Mouse (Mus musculus) myocyte (in vitro differentiated cells): ENCODE measurements around the gene Ergic1.

Source experiments
- CEBPB ChIP-seq: IDR thresholded peaks from 2 replicates; pipeline ENCODE4 v1.6.1; 2011; ENCODE audit warnings: mild to moderate bottlenecking, moderate library complexity; ENCODE audit not compliant: poor library complexity, insufficient read depth, severe bottlenecking
- MAX ChIP-seq: IDR thresholded peaks from one replicate; pipeline ENCODE4 v1.6.1; 2011; ENCODE audit warnings: low read depth, mild to moderate bottlenecking, control low read depth
- MYOD1 ChIP-seq, 3 experiments: IDR thresholded peaks; one replicate each; pipeline ENCODE4 v1.6.1; 2011; ENCODE audit warnings: control low read depth in 2 of 3, low read depth in 2 of 3, mild to moderate bottlenecking in 2 of 3, moderate library complexity in 1 of 3; ENCODE audit not compliant: insufficient read length in 2 of 3, control insufficient read depth in 1 of 3
- MYOG ChIP-seq, 3 experiments: IDR thresholded peaks; one replicate each; pipeline ENCODE4 v1.6.1; 2011; ENCODE audit warnings: control low read depth in 2 of 3, low read depth in 2 of 3, mild to moderate bottlenecking in 2 of 3; ENCODE audit not compliant: insufficient read length in 2 of 3, control insufficient read depth in 1 of 3, insufficient read depth in 1 of 3
- POLR2A ChIP-seq: IDR thresholded peaks from one replicate; pipeline ENCODE4 v1.6.1; 2011; ENCODE audit warnings: low read depth, mild to moderate bottlenecking, control low read depth, moderate library complexity; ENCODE audit not compliant: insufficient read length
- POLR2AphosphoS2 ChIP-seq: IDR thresholded peaks from one replicate; pipeline ENCODE4 v1.6.1; 2011; ENCODE audit warnings: low read depth, control low read depth; ENCODE audit not compliant: insufficient read length
- REST ChIP-seq: IDR thresholded peaks from one replicate; pipeline ENCODE4 v1.6.1; 2011; ENCODE audit warnings: mild to moderate bottlenecking, control low read depth, moderate library complexity; ENCODE audit not compliant: insufficient read depth, insufficient read length
- SRF ChIP-seq: IDR thresholded peaks from one replicate; pipeline ENCODE4 v1.6.1; 2011; ENCODE audit warnings: low read depth; ENCODE audit not compliant: control insufficient read depth, insufficient read length
- TCF12 ChIP-seq: IDR thresholded peaks from one replicate; pipeline ENCODE4 v1.6.1; 2011; ENCODE audit warnings: mild to moderate bottlenecking, control low read depth; ENCODE audit not compliant: poor library complexity, insufficient read depth, severe bottlenecking
- USF1 ChIP-seq: IDR thresholded peaks from one replicate; pipeline ENCODE4 v1.6.1; 2011; ENCODE audit warnings: low read depth, mild to moderate bottlenecking, control low read depth, moderate library complexity

DNA sequence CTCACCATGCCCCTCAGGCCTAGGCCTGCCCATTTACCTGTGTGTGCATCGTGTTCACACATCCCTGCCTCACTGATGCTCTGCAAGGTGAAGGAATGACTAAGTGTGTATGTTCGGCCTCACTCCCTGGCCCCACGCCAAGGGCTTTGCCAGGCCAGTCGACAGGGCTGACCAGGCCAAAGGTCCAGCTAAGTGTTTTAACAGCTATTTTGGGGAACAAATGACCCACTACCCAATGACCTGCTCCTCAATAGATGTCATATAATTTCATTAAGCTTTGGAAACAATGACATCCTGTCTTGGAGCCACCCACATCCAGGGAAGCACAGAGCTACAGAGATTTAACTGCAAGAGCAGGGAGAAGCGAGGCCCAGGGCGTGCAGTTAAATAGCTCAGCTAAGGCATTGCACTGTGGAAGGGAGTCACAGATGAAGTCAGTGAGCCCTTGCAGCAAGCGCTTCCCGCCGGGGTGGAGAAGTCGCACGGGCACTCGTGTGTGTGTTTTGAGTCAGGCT lies 41.1 kb downstream of the Ergic1 start:
- no peak for TF ChIP-seq MAX
- TF ChIP-seq TCF12: no peak
- TF ChIP-seq POLR2A: no peak
- TF ChIP-seq MYOD1 (IDR thresholded peaks at IDR 0.05; ENCODE audit: control insufficient read depth in 1 of 3, insufficient read length in 2 of 3, low read depth in 2 of 3): no peak
- TF ChIP-seq CEBPB: no peak
- TF ChIP-seq USF1: no peak
- TF ChIP-seq POLR2AphosphoS2: no peak
- TF ChIP-seq SRF: no peak
- TF ChIP-seq MYOG (IDR thresholded peaks at IDR 0.05; ENCODE audit: control insufficient read depth in 1 of 3, insufficient read depth in 1 of 3, insufficient read length in 2 of 3, low read depth in 2 of 3): no peak
- no peak for TF ChIP-seq REST
